Comparison of ENCODE assay signal across 23 mouse cellular contexts in genomic region chr4:48889074-48889592, GRCm38 (mm10).
"Had no signal": no experiment of that assay in that cellular context is flagged by ENCODE, and none has a peak within 500 bp of the region (broad histone marks: within the 10 kb centered on the region; RNA-seq: fewer than 3 reads in every experiment).

No protein-coding gene starts in this region.

- H3K4me2 ChIP-seq: heart, embryonic 11.5 days; heart, embryonic 13.5 days; heart, embryonic 15.5 days; limb, embryonic 12.5 days; liver, embryonic 11.5 days; liver, embryonic 13.5 days had no signal

- ATAC-seq: hindbrain, postnatal 0 days; intestine, embryonic 16.5 days had no signal

- H3K4me1 ChIP-seq: heart, embryonic 13.5 days; heart, embryonic 15.5 days; limb, embryonic 10.5 days; limb, embryonic 12.5 days; liver, embryonic 13.5 days had no signal

- H3K27ac ChIP-seq: heart, adult 2 months; heart, embryonic 13.5 days; heart, embryonic 15.5 days; hindbrain, postnatal 0 days; layer of hippocampus, adult 2 months; left cerebral cortex, adult 2 months; limb, embryonic 10.5 days; limb, embryonic 12.5 days; liver, embryonic 13.5 days had no signal

- H3K36me3 ChIP-seq: heart, embryonic 13.5 days; heart, embryonic 15.5 days; limb, embryonic 10.5 days; limb, embryonic 12.5 days; liver, embryonic 13.5 days had no signal

- H3K4me3 ChIP-seq: heart, adult 2 months; heart, embryonic 13.5 days; heart, embryonic 15.5 days; layer of hippocampus, adult 2 months; left cerebral cortex, adult 2 months; limb, embryonic 10.5 days; limb, embryonic 12.5 days; liver, embryonic 13.5 days had no signal

- DNase-seq: gastrocnemius, postnatal 14 days; gastrocnemius, postnatal 36 days; heart, adult 11 months; heart, adult 2 months; heart, postnatal 14 days; heart, postnatal 36 days; kidney, adult 18-20 months; kidney, adult 8-10 months; kidney, postnatal 10 days; kidney, postnatal 25 days; kidney, postnatal 4 days; liver; liver, embryonic 13.5 days had no signal

- H3K9ac ChIP-seq: heart, embryonic 13.5 days; heart, embryonic 15.5 days; limb, embryonic 12.5 days; liver, embryonic 13.5 days had no signal

- H3K9me3 ChIP-seq: heart, embryonic 13.5 days; heart, embryonic 15.5 days; limb, embryonic 10.5 days; limb, embryonic 12.5 days; liver, embryonic 13.5 days had no signal

- H3K27me3 ChIP-seq: heart, embryonic 13.5 days; heart, embryonic 15.5 days; limb, embryonic 12.5 days; liver, embryonic 13.5 days had no signal
